Comparison of ENCODE assay signal across 25 mouse cellular contexts in genomic region chr2:20910446-20910845, GRCm38 (mm10). TPM values are rescaled to one million over a fixed set of nuclear protein-coding genes. Genes with fewer than 3 reads are reported as not detected.
DNase-seq lines count a peak whose midpoint lies in the region; ATAC-seq and TF ChIP-seq lines count a peak whose summit lies in the region.
"Had no signal": no experiment of that assay in that cellular context is flagged by ENCODE, and none has a peak within 500 bp of the region (broad histone marks: within the 10 kb centered on the region; RNA-seq: fewer than 3 reads in every experiment).

No protein-coding gene starts in this region.

- no peak overlapping the region for H3K27ac ChIP-seq in forebrain, postnatal 0 days (ENCODE audit: low read depth, low read length)
- H3K27ac ChIP-seq in forebrain, embryonic 15.5 days (replicated peaks) = no peak overlapping the region
- H3K27ac ChIP-seq in intestine, embryonic 16.5 days (ENCODE audit: low read length) = no peak overlapping the region
- H3K27ac ChIP-seq: embryonic facial prominence, embryonic 12.5 days; hindbrain, embryonic 14.5 days; left cerebral cortex, adult 2 months; limb, embryonic 12.5 days; liver, embryonic 15.5 days; neural tube, embryonic 15.5 days had no signal

- no peaks in the 10 kb centered on the region for H3K9me3 ChIP-seq in forebrain, postnatal 0 days (ENCODE audit: low read length)
- no peaks in the 10 kb centered on the region for H3K9me3 ChIP-seq in forebrain, embryonic 15.5 days
- no peaks in the 10 kb centered on the region for H3K9me3 ChIP-seq in intestine, embryonic 16.5 days (ENCODE audit: control insufficient read depth, low read length)
- H3K9me3 ChIP-seq: embryonic facial prominence, embryonic 12.5 days; limb, embryonic 12.5 days; liver, embryonic 15.5 days; neural tube, embryonic 15.5 days had no signal

- no peaks in the 10 kb centered on the region for H3K27me3 ChIP-seq in forebrain, postnatal 0 days (ENCODE audit: insufficient read depth, low read length)
- H3K27me3 ChIP-seq in forebrain, embryonic 15.5 days = no peaks in the 10 kb centered on the region
- H3K27me3 ChIP-seq in intestine, embryonic 16.5 days (replicated peaks; ENCODE audit: control insufficient read depth, insufficient read depth, low read length) = no peaks in the 10 kb centered on the region
- H3K27me3 ChIP-seq: embryonic facial prominence, embryonic 12.5 days; limb, embryonic 12.5 days; liver, embryonic 15.5 days; neural tube, embryonic 15.5 days; Patski had no signal

- DNase-seq in forebrain, postnatal 0 days = no peak
- peak; percentile 55 for DNase-seq in cerebellum, adult 11 months
- DNase-seq in cerebellum, adult 9-10 months = peak; percentile 88
- peak; percentile 60 to 71 for DNase-seq in cerebellum, postnatal 36 days
- DNase-seq in thymus, postnatal 25 days = no peak
- DNase-seq: adrenal gland, postnatal 14 days; kidney, adult 18-20 months; kidney, postnatal 36 days; lung, embryonic 14.5 days; lung, postnatal 14 days; midbrain, embryonic 14.5 days; retina, postnatal 1 day; right cerebral cortex, postnatal 14 days had no signal

- H3K4me2 ChIP-seq in forebrain, postnatal 0 days (ENCODE audit: low read depth) = no peak overlapping the region
- H3K4me2 ChIP-seq in forebrain, embryonic 15.5 days (replicated peaks) = no peak overlapping the region
- no peak overlapping the region for H3K4me2 ChIP-seq in intestine, embryonic 16.5 days (ENCODE audit: low read depth, low read length)
- H3K4me2 ChIP-seq: embryonic facial prominence, embryonic 12.5 days; hindbrain, embryonic 14.5 days; limb, embryonic 12.5 days; liver, embryonic 15.5 days; lung, embryonic 14.5 days; neural tube, embryonic 15.5 days had no signal

- 94% methylated on average over 3 of the region's 3 CpGs for WGBS in forebrain, postnatal 0 days
- WGBS in forebrain, embryonic 15.5 days = 96% methylated on average over 3 of the region's 3 CpGs
- 95% methylated on average over 3 of the region's 3 CpGs for WGBS in intestine, embryonic 16.5 days

- no peak for TF ChIP-seq CTCF in forebrain, postnatal 0 days (IDR thresholded peaks at IDR 0.05; ENCODE audit: low read depth)

- peak; percentile 47; the same call in 1 of the 2 replicates for ATAC-seq in forebrain, postnatal 0 days
- no peak for ATAC-seq in forebrain, embryonic 15.5 days (replicated peaks)
- no peak for ATAC-seq in intestine, embryonic 16.5 days
- ATAC-seq: forebrain, embryonic 14.5 days; inflammation-experienced regulatory T-cells, adult 6 months; Patski had no signal

- H3K4me1 ChIP-seq in forebrain, postnatal 0 days (ENCODE audit: insufficient read depth) = 0 out of 2 replicates have a peak, but pooled peaks cover 2% of the 10 kb centered on the region
- peaks cover 2% of the 10 kb centered on the region; the same call in 1 of the 2 replicates for H3K4me1 ChIP-seq in forebrain, embryonic 15.5 days
- no peaks in the 10 kb centered on the region for H3K4me1 ChIP-seq in intestine, embryonic 16.5 days (ENCODE audit: control insufficient read depth, insufficient read depth, low read length)
- H3K4me1 ChIP-seq: embryonic facial prominence, embryonic 12.5 days; limb, embryonic 12.5 days; liver, embryonic 15.5 days; neural tube, embryonic 15.5 days had no signal

- no peaks in the 10 kb centered on the region for H3K36me3 ChIP-seq in forebrain, postnatal 0 days (ENCODE audit: insufficient read depth)
- peaks cover 5% of the 10 kb centered on the region; the same call in 1 of the 2 replicates for H3K36me3 ChIP-seq in forebrain, embryonic 15.5 days
- no peaks in the 10 kb centered on the region for H3K36me3 ChIP-seq in intestine, embryonic 16.5 days (ENCODE audit: control insufficient read depth, insufficient read depth, low read length)

- H3K4me3 ChIP-seq in forebrain, postnatal 0 days (ENCODE audit: low read depth, low read length) = no peak overlapping the region
- no peak overlapping the region for H3K4me3 ChIP-seq in forebrain, embryonic 15.5 days
- H3K4me3 ChIP-seq in intestine, embryonic 16.5 days (ENCODE audit: low read length) = no peak overlapping the region
- H3K4me3 ChIP-seq: embryonic facial prominence, embryonic 12.5 days; layer of hippocampus, adult 2 months; left cerebral cortex, adult 2 months; limb, embryonic 12.5 days; liver, embryonic 15.5 days; neural tube, embryonic 15.5 days had no signal

- H3K9ac ChIP-seq in forebrain, postnatal 0 days = no peak overlapping the region
- no peak overlapping the region for H3K9ac ChIP-seq in forebrain, embryonic 15.5 days (replicated peaks)
- H3K9ac ChIP-seq in intestine, embryonic 16.5 days (ENCODE audit: low read depth, low read length) = no peak overlapping the region
- H3K9ac ChIP-seq: embryonic facial prominence, embryonic 12.5 days; hindbrain, embryonic 14.5 days; limb, embryonic 12.5 days; liver, embryonic 15.5 days; lung, embryonic 14.5 days; neural tube, embryonic 15.5 days had no signal

RNA-seq across cellular contexts. Expression of gene Arhgap21, which starts 58.2 kb away (rescaled TPM):
- 94.7 and 99.1 TPM in 2 replicates for total RNA-seq in forebrain, postnatal 0 days (2014; rRNA removed)
- polyA plus RNA-seq in forebrain, postnatal 0 days (2015; fragmentation: Nextera tagmentation; extraction: Ambion mirVana) = 18.2 and 24.9 TPM in 2 replicates
- 41.5 and 42.3 TPM in 2 replicates for polyA plus RNA-seq in forebrain, embryonic 15.5 days (2015; fragmentation: Nextera tagmentation; extraction: Ambion mirVana)
- polyA plus RNA-seq in intestine, embryonic 16.5 days (2015; fragmentation: Nextera tagmentation; extraction: Ambion mirVana) = 7.4 and 7.7 TPM in 2 replicates

Comparison
In these comparisons a context has a peak if more than half of its experiments do, and no peak if none do; other contexts are left out.
1. DNase-seq: peak in cerebellum, adult 11 months (single experiment), cerebellum, adult 9-10 months (single experiment) and cerebellum, postnatal 36 days (2 of 2); none in forebrain, postnatal 0 days (single experiment) and thymus, postnatal 25 days (single experiment).